Mouse (Mus musculus) heart, embryonic 15.5 days (tissue): ENCODE results near the gene Hmgcl. TPM values are rescaled to one million over a fixed set of nuclear protein-coding genes. Genes with fewer than 3 reads are reported as not detected.

ENCODE experiments used
- ATAC-seq: fragments of 200-750 bp; cut with Nextera tagmentation; replicated peaks from 2 replicates; pipeline ENCODE4 v1.8.0; 2017; ENCODE audit warnings: low read depth, moderate TSS enrichment; ENCODE audit not compliant: insufficient number of reproducible peaks, insufficient read depth, low FRiP score
- H3K27ac ChIP-seq: fragments of 300-500 bp; sonication (generic); 2 replicates; pipeline ENCODE4 v1.5.1; 2015; ENCODE audit warnings: mild to moderate bottlenecking, inconsistent platforms
- H3K27me3 ChIP-seq: fragments of 300-500 bp; sonication (generic); 2 replicates; pipeline ENCODE4 v1.6.1; 2015; ENCODE audit warnings: inconsistent platforms
- H3K36me3 ChIP-seq: fragments of 300-500 bp; sonication (generic); 2 replicates; pipeline ENCODE4 v1.6.1; 2015; ENCODE audit warnings: mild to moderate bottlenecking, inconsistent platforms
- H3K4me1 ChIP-seq: fragments of 300-500 bp; sonication (generic); replicated peaks from 2 replicates; pipeline ENCODE4 v1.6.1; 2015; ENCODE audit warnings: inconsistent platforms
- H3K4me2 ChIP-seq: fragments of 300-500 bp; sonication (generic); 2 replicates; pipeline ENCODE4 v1.6.1; 2015; ENCODE audit warnings: inconsistent platforms, mild to moderate bottlenecking, moderate library complexity
- H3K4me3 ChIP-seq: fragments of 300-500 bp; sonication (generic); 2 replicates; pipeline ENCODE4 v1.5.1; 2015; ENCODE audit warnings: mild to moderate bottlenecking, inconsistent platforms
- H3K9ac ChIP-seq: fragments of 300-500 bp; sonication (generic); 2 replicates; pipeline ENCODE4 v1.6.1; 2015; ENCODE audit warnings: mild to moderate bottlenecking, inconsistent platforms
- H3K9me3 ChIP-seq: fragments of 300-500 bp; sonication (generic); replicated peaks from 2 replicates; pipeline ENCODE4 v1.6.1; 2016; ENCODE audit warnings: inconsistent platforms
- WGBS: fragments of 180-500 bp; shearing (Covaris S2); methylation state at CpG from one replicate; pipeline ENCODE4 v1.1.7; 2015; ENCODE audit warnings: mixed read lengths; 5-methylcytosine and 5-hydroxymethylcytosine counted together
- polyA plus RNA-seq: library from polyadenylated mRNA; unstranded; fragments of >200 nt; fragmentation: Nextera tagmentation; extraction: Ambion mirVana; gene quantifications from 2 replicates; pipeline ENCODE4 v1.2.1, GENCODE M21; 2015

Hmgcl gene
- polyA plus RNA-seq, 1 experiment from 2014 or later = 80.2 TPM

DNA sequence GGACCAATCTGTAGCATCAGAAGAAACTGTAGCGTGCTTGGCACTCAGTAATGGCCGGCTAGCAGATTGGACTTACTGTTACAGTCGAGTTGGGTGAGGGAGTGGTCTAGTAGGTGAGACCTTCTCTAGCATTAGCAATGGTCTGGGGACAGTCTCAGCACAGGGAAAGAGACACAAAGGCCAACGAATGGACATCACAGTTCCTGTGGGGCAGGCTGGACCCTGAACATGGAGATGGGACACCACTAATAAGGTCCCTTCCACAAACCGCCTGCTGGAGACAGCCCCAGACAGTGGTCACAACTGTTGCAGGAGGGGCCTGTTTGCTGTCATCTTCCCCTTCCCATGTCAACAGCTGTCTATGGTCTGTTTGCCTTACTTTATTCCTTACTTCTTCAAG is 15.5 kb downstream of the Hmgcl start:
- Histone ChIP-seq H3K27ac (no peak overlapping the region), H3K27me3 (no peaks in the 10 kb centered on the region), H3K4me2 (no peak overlapping the region), H3K4me1 (peaks cover 21% of the 10 kb centered on the region), H3K9ac (no peak overlapping the region), H3K4me3 (no peak overlapping the region), H3K9me3 (no peaks in the 10 kb centered on the region), H3K36me3 (peaks cover 35% of the 10 kb centered on the region; the same call in 1 of the 2 replicates)
- ATAC-seq = no peak
- 86% methylated on average over 5 of the region's 5 CpGs for WGBS

DNA sequence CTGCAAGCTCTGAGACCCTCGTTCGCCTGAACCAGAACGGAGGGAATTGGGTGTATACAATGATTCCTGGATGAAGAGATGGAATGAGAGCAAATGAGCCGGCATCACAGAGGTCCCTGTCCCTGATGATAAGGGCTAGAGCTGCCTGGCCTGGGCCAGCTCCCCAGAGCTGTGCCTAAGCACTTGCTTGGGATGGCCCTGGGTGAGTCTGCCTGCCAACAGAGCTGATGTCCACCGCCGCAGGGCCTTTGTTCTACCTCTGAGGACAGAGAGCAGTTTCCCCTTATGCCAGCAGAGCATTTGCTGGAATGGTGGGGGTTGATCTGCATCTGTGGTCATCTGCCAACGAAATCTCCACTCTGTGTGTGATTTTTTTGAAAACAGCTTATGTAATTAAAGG is 15.9 kb downstream of the Hmgcl start:
- Histone ChIP-seq H3K9ac (no peak overlapping the region), H3K4me2 (no peak overlapping the region), H3K36me3 (peaks cover 36% of the 10 kb centered on the region; the same call in 1 of the 2 replicates), H3K4me3 (no peak overlapping the region), H3K9me3 (no peaks in the 10 kb centered on the region), H3K27me3 (no peaks in the 10 kb centered on the region), H3K27ac (no peak overlapping the region), H3K4me1 (peaks cover 21% of the 10 kb centered on the region)
- no peak for ATAC-seq
- WGBS = 83% methylated on average over 7 of the region's 7 CpGs

DNA sequence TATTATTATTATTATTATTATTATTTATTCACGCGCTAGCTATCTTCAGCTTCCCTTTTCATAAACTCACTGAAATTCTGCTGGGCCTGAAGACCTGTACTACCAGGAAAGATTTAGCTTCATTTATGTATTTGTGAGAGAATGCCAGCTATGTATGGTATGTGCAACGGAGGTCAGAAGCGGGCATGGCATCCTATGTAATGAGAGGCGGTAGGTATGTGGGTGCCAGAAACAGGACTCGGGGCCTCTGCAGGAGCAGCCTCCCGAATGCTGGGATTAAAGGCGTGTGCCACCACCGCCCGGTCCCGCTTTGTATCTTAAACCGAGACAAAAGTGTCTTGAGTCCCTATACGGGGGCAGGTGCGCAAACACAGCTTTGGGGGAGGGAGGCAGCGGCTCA is 16.7 kb downstream of the Hmgcl start:
- ATAC-seq = no peak
- H3K9ac ChIP-seq = peak overlapping the region; percentile 79
- no peaks in the 10 kb centered on the region for H3K9me3 ChIP-seq
- H3K4me1 ChIP-seq = peaks cover 21% of the 10 kb centered on the region
- WGBS = 6% methylated on average over 15 of the region's 15 CpGs
- no peaks in the 10 kb centered on the region for H3K27me3 ChIP-seq
- H3K4me3 ChIP-seq = peak overlapping the region; percentile 75
- H3K4me2 ChIP-seq = peak overlapping the region; percentile 89
- H3K36me3 ChIP-seq = peaks cover 36% of the 10 kb centered on the region; the same call in 1 of the 2 replicates
- peak overlapping the region; percentile 91 for H3K27ac ChIP-seq

DNA sequence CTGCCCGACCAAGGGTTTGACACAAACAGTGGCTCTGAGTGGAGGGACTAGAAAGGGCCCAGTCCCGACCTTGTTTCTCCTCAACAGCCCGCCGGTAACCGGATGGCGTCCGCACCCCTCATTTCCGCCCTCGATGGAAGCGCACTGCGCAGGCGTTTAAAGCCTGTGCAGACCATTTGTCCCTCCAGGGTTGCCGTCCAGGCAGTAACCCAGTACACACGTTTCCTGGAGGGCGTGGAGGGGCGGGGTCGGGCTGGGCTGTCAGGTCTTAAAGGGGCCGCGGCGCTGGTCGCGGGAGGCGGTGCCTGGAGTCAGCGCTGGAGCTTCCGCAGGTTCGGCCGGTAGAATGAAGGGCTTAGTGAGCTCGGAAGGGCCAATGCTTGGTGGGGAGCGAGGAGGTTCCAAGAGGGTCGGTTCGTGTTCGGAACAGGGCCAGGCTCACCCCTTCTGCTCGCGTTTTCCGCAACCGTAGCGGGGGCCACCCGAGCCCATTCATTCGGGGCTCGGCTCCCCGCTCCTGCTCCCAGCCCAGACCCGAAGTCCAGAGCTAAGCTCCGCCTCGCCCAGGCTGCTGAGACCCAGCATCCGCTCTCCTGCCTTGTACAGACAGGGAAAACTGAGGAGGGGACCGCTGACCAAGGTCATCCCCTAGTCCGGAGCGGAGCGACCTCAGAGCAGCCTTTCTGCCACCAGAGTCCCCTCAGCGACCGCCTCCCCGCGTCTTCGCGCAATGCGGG is 17.4 kb downstream of the Hmgcl start, which contains the start of gene Gale:
Gene Gale, plus strand, starts transcription at position 271 of the 737 bp plus-strand sequence.
- peak; percentile 89 for ATAC-seq
- H3K36me3 ChIP-seq = peaks cover 36% of the 10 kb centered on the region
- H3K9ac ChIP-seq = peak within 1 kb of the TSS; percentile 79
- under 1% methylated on average over 56 of the region's 56 CpGs for whole genome bisulfite sequencing
- peak within 1 kb of the TSS; percentile 89 for H3K4me2 ChIP-seq
- no peaks in the 10 kb centered on the region for H3K9me3 ChIP-seq
- H3K27ac ChIP-seq = peak within 1 kb of the TSS; percentile 91
- H3K4me3 ChIP-seq = peak within 1 kb of the TSS; percentile 75
- no peaks in the 10 kb centered on the region for H3K27me3 ChIP-seq
- peaks cover 21% of the 10 kb centered on the region for H3K4me1 ChIP-seq

DNA sequence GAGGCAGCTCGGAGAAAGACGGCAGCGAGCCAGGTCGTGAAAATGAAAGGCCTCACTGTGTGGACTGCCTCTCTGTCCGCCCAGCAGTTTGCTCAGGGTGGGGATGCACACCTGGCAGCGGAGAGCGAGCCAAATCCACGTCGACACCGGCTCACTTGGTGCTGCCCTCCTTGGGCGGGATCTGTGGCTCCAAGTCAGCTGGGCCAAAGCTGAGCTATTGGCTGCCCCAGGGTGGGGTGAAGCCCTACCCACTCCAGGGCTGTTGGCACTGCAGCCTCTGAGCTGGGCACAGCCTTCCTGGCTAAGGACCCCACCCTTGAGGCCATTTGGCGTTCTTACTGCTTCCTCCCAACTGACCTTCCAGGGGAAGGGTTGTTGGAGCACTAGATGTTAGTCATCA is 18.2 kb downstream of the Hmgcl start:
- H3K4me3 ChIP-seq = peak overlapping the region; percentile 75
- peak overlapping the region; percentile 91 for H3K27ac ChIP-seq
- H3K4me1 ChIP-seq = peaks cover 21% of the 10 kb centered on the region
- H3K9ac ChIP-seq = peak overlapping the region; percentile 79
- 0 out of 2 replicates have a peak, but pooled peaks have one; percentile 9 for ATAC-seq
- peak overlapping the region; percentile 89 for H3K4me2 ChIP-seq
- peaks cover 43% of the 10 kb centered on the region for H3K36me3 ChIP-seq
- no peaks in the 10 kb centered on the region for H3K9me3 ChIP-seq
- WGBS = 5% methylated on average over 12 of the region's 12 CpGs
- H3K27me3 ChIP-seq = no peaks in the 10 kb centered on the region

DNA sequence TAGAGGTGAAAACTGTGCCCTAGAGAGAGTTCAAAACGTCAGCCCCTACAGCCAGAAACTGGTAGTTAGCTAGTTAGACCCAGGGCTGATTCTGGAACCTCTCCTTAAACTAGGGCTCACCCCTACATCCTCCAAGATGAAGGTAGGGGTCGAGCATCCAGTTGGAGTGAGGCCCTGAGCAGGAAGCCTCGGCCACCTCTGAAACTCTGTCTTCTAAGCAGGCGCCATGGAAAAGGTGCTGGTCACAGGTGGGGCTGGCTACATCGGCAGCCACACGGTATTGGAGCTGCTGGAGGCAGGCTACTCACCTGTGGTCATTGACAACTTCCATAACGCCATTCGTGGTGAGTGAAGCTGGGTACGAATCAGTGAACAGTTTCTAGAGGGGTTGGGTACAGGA is 18.9 kb downstream of the Hmgcl start:
- Histone ChIP-seq H3K4me1 (peaks cover 21% of the 10 kb centered on the region), H3K4me3 (peak overlapping the region; percentile 75; the same call in 1 of the 2 replicates), H3K9me3 (no peaks in the 10 kb centered on the region), H3K27me3 (no peaks in the 10 kb centered on the region), H3K9ac (no peak overlapping the region), H3K27ac (no peak overlapping the region), H3K4me2 (peak overlapping the region; percentile 89), H3K36me3 (peaks cover 46% of the 10 kb centered on the region)
- no peak for ATAC-seq
- 79% methylated on average over 9 of the region's 9 CpGs for WGBS

DNA sequence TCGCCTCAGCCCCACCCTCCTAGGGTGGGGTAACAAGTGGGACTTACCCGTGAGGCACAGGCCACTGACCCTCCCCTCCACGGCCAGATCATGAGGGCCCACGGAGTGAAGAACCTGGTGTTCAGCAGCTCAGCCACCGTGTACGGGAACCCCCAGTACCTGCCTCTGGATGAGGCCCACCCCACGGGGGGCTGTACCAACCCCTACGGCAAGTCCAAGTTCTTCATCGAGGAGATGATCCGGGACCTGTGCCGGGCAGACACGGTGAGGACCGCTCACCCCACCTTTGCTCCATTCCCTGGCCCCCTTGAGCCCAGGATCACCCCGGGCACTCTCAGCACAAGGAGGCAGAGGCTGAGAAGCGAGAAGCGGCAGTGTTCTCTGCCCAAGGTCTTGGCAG is 20.0 kb downstream of the Hmgcl start:
- Histone ChIP-seq H3K27ac (no peak overlapping the region), H3K4me3 (no peak overlapping the region), H3K36me3 (peaks cover 48% of the 10 kb centered on the region), H3K4me1 (peaks cover 28% of the 10 kb centered on the region), H3K27me3 (no peaks in the 10 kb centered on the region), H3K4me2 (no peak overlapping the region), H3K9me3 (no peaks in the 10 kb centered on the region), H3K9ac (no peak overlapping the region)
- WGBS = 93% methylated on average over 16 of the region's 16 CpGs
- no peak for ATAC-seq

DNA sequence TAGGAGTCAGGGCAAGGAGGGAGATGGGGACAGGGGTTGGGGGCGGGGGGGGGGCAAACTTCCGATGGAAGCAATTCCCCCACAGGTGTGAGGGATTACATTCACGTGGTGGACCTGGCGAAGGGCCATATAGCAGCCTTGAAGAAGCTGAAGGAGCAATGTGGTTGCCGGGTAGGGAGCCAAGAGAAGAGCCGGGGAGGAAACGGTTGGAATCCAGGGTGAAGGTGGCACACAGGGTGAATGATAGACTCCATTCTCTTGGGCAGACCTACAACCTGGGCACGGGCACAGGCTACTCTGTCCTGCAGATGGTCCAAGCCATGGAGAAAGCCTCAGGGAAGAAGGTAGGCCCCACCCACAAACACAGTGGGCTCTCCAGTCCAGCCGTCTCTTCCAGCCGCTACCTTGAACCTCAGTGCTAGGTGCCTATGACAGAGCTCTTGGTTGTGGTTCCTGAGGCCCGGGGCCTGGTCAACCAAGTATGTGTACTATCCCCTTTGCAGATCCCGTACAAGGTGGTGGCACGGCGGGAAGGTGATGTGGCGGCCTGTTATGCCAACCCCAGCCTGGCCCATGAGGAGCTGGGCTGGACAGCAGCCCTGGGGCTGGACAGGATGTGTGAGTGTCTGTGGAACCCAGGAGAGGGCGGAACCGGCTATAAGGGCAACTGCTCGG is 21.0 kb downstream of the Hmgcl start:
- peaks cover 34% of the 10 kb centered on the region for H3K4me1 ChIP-seq
- WGBS = 84% methylated on average over 18 of the region's 18 CpGs
- H3K27me3 ChIP-seq = no peaks in the 10 kb centered on the region
- no peak overlapping the region for H3K27ac ChIP-seq
- no peak overlapping the region for H3K4me3 ChIP-seq
- no peak overlapping the region for H3K9ac ChIP-seq
- no peak for ATAC-seq
- H3K9me3 ChIP-seq = no peaks in the 10 kb centered on the region
- no peak overlapping the region for H3K4me2 ChIP-seq
- H3K36me3 ChIP-seq = peaks cover 42% of the 10 kb centered on the region

DNA sequence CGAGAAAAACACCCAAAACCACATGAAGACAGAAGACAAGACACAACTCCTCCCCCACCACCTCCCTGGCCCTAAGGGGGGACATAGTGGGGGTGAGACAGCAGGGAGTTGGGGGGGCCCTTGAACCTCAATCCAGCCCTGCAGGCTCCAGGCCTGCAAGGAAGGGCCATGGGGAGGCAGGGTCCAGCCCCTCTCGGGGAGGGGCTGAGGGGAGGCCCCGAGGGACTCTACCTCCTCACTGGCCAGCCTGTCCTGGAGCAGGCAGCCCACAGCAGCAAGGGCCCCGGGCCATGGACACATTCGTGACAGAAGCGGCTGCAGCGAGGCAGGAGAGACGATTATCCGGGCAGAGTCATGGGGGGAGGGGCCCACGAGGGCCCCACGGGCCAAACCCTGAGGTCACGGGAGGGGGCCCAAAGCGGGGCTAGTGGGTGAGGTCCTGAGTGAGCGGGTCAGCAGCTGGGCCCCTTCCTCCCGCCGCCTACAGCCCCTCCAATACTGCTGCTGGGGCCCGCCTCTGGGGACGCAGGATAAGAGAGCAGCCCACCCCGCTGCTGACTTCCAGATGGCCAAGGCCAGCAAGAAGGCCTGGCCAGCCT is 22.1 kb downstream of the Hmgcl start:
- Histone ChIP-seq H3K4me2 (no peak overlapping the region), H3K4me3 (no peak overlapping the region), H3K9me3 (no peaks in the 10 kb centered on the region), H3K27me3 (no peaks in the 10 kb centered on the region), H3K36me3 (peaks cover 42% of the 10 kb centered on the region), H3K9ac (no peak overlapping the region), H3K27ac (no peak overlapping the region), H3K4me1 (peaks cover 35% of the 10 kb centered on the region)
- ATAC-seq = no peak
- whole genome bisulfite sequencing = 69% methylated on average over 19 of the region's 19 CpGs

DNA sequence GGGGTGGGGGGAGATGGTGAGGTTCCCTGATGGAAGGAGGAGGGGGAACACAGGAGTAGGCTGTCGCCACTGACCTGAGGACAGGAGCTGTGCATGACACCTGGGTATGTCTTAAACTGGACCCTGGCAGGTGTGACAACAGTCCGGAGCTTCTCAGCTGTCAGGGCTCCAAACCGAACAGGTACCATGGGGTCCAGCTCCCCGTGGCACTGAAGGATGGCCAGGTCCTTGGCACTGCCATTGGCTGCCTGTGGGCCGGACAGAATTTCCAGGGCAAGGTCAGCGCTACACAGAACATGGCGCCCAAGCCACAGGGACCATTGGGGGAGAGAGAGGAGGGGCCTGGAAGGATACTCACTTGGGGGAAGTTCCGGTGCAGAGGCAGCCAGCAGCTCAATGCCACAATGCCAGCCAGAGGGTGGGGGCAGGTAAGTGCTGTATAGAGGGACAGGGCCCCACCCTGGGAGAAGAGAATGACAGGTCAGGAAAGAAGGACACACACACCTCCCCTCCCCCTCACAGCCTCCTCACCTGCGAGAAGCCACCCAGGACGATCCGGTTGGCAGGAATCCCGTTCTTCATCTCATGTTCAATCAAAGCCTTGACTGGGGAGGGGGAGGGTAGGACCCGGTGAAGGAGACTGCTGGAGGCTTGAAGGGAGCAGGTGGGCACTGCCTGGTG is 23.0 kb downstream of the Hmgcl start:
- Histone ChIP-seq H3K36me3 (peaks cover 42% of the 10 kb centered on the region), H3K4me1 (peaks cover 32% of the 10 kb centered on the region)

DNA sequence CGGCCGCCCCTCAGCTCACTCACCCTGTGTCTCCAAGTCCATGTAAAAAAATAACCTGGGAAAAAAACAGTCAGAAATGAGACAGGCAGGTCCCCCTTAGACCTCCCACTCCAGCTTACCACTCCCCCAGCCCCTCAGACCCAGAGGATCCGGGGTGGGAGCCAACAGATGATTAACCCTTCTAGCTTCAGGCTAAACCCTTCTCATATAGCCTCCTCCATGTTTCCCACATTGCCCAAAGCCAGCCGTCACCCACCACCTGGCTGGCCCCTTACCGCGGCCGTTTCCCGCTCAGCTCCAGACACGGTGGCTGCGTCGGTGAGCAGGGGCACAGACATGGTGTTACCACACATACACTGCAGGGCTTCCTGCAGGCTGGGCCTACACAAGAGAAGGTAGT is 24.3 kb downstream of the Hmgcl start:
- no peak overlapping the region for H3K27ac ChIP-seq
- 86% methylated on average over 11 of the region's 11 CpGs for WGBS
- H3K4me3 ChIP-seq = no peak overlapping the region
- no peak overlapping the region for H3K4me2 ChIP-seq
- H3K9me3 ChIP-seq = no peaks in the 10 kb centered on the region
- peaks cover 20% of the 10 kb centered on the region for H3K4me1 ChIP-seq
- H3K27me3 ChIP-seq = no peaks in the 10 kb centered on the region
- no peak overlapping the region for H3K9ac ChIP-seq
- ATAC-seq = no peak
- peaks cover 52% of the 10 kb centered on the region for H3K36me3 ChIP-seq

More for the DNA sequence above, 23.0 kb downstream of the Hmgcl start:
- ATAC-seq = no peak
- Histone ChIP-seq H3K9me3 (no peaks in the 10 kb centered on the region), H3K4me3 (no peak overlapping the region), H3K27me3 (no peaks in the 10 kb centered on the region), H3K4me2 (no peak overlapping the region), H3K27ac (no peak overlapping the region), H3K9ac (no peak overlapping the region)
- WGBS = 85% methylated on average over 13 of the region's 13 CpGs
